Mouse (Mus musculus) kidney, postnatal 0 days (tissue): ENCODE results near the gene 2610507B11Rik. TPM values are rescaled to one million over a fixed set of nuclear protein-coding genes. Genes with fewer than 3 reads are reported as not detected.

Experiments
- ATAC-seq: fragments of 200-750 bp; cut with Nextera tagmentation; replicated peaks from 2 replicates; pipeline ENCODE4 v1.8.0; 2017; ENCODE audit warnings: low read depth, moderate number of reproducible peaks, moderate TSS enrichment, moderate library complexity; ENCODE audit not compliant: low FRiP score
- DNase-seq: peaks from one replicate; pipeline ENCODE4 v3.0.0-alpha.2; 2016; ENCODE audit warnings: low spot score
- H3K27ac ChIP-seq: fragments of 300-500 bp; sonication (generic); 2 replicates; pipeline ENCODE4 v1.5.1; 2014; ENCODE audit warnings: mild to moderate bottlenecking
- H3K27me3 ChIP-seq: fragments of 300-500 bp; sonication (generic); 2 replicates; pipeline ENCODE4 v1.6.1; 2014; ENCODE audit warnings: low read length, mixed read lengths; ENCODE audit not compliant: insufficient read depth
- H3K36me3 ChIP-seq: fragments of 300-500 bp; sonication (generic); 2 replicates; pipeline ENCODE4 v1.6.1; 2014; ENCODE audit warnings: low read length, mixed read lengths; ENCODE audit not compliant: insufficient read depth
- H3K4me1 ChIP-seq: fragments of 300-500 bp; sonication (generic); replicated peaks from 2 replicates; pipeline ENCODE4 v1.6.1; 2014; ENCODE audit warnings: antibody characterized with exemption, low read length, mixed read lengths; ENCODE audit not compliant: insufficient read depth
- H3K4me2 ChIP-seq: fragments of 300-500 bp; sonication (generic); 2 replicates; pipeline ENCODE4 v1.6.1; 2014; ENCODE audit warnings: mild to moderate bottlenecking, low read length, moderate library complexity, mixed read lengths
- H3K4me3 ChIP-seq: fragments of 300-500 bp; sonication (generic); replicated peaks from 2 replicates; pipeline ENCODE4 v1.5.1; 2014; ENCODE audit warnings: low read depth, low read length
- H3K9ac ChIP-seq: fragments of 300-500 bp; sonication (generic); 2 replicates; pipeline ENCODE4 v1.6.1; 2014; ENCODE audit warnings: low read depth, low read length
- H3K9me3 ChIP-seq: fragments of 300-500 bp; sonication (generic); replicated peaks from 2 replicates; pipeline ENCODE4 v1.6.1; 2016; ENCODE audit warnings: low read length, inconsistent platforms, mixed read lengths
- CTCF ChIP-seq: IDR thresholded peaks from 2 replicates; pipeline ENCODE4 v1.5.1; 2016; ENCODE audit warnings: antibody characterized with exemption, low read depth, mild to moderate bottlenecking, moderate library complexity
- WGBS: fragments of 180-500 bp; shearing (Covaris S2); extraction: QIAGEN DNeasy Blood & Tissue Kit; methylation state at CpG from one replicate; pipeline ENCODE4 v1.1.7; 2014; 5-methylcytosine and 5-hydroxymethylcytosine counted together
- polyA plus RNA-seq: library from polyadenylated mRNA; unstranded; fragments of >200 nt; fragmentation: Nextera tagmentation; extraction: Ambion mirVana; gene quantifications from 2 replicates; pipeline ENCODE4 v1.2.1, GENCODE M21; 2015

The 2610507B11Rik gene
- polyA plus RNA-seq, 1 experiment from 2014 or later, result 98.2 TPM

DNA sequence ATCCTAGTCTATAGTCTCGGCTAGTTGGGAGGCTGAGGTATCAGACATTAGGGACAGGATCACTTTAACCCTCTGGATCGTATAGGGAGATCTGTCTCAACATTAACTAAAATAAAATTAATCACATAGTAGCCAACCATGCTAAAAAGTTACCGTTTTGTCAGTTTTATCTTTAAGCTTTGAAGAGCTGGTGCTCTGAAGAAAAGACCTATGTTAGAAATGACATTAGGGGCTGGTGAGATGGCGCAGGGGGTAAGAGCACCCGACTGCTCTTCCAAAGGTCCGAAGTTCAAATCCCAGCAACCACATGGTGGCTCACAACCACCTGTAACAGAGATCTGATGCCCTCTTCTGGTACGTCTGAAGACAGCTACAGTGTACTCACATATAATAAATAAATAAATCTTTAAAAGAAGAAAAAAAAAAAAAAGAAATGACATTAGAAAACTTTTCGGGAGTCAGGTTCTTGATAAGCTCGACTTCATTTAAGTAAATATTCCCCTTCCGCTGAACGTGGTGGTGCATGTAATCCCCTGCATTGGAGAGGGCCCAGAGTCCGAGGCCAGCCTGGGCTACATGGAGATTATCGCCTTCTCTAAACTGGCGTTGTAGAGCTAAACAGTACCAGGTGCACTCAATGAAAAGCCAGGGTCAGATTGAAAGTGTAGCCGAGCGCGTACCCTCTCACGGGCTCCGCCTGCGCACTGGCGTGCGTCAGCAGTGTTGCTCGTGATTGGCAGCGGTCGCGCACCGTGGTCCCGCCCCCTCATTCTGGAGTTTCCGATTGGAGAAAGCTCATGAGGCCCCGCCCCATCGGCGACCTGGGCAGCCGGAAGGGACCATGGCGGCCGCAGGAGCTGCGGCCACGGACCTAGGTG lies 66.3 kb downstream of the 2610507B11Rik start, which contains the start of gene Pigs:
TSS of gene Pigs (plus strand) at position 782 of the 878 bp plus-strand sequence.
- peak; percentile 33 for TF ChIP-seq CTCF
- Histone ChIP-seq H3K36me3 (peaks cover 2% of the 10 kb centered on the region; the same call in 1 of the 2 replicates), H3K27me3 (no peaks in the 10 kb centered on the region), H3K4me2 (peak within 1 kb of the TSS; percentile 81), H3K4me1 (0 out of 2 replicates have a peak, but pooled peaks cover 3% of the 10 kb centered on the region), H3K4me3 (peak within 1 kb of the TSS; percentile 86), H3K9me3 (no peaks in the 10 kb centered on the region), H3K27ac (peak within 1 kb of the TSS; percentile 58; the same call in 1 of the 2 replicates), H3K9ac (peak within 1 kb of the TSS; percentile 73)
- DNase-seq, result peak; percentile 97
- WGBS, result 11% methylated on average over 37 of the region's 37 CpGs
- ATAC-seq, result peak; percentile 93

DNA sequence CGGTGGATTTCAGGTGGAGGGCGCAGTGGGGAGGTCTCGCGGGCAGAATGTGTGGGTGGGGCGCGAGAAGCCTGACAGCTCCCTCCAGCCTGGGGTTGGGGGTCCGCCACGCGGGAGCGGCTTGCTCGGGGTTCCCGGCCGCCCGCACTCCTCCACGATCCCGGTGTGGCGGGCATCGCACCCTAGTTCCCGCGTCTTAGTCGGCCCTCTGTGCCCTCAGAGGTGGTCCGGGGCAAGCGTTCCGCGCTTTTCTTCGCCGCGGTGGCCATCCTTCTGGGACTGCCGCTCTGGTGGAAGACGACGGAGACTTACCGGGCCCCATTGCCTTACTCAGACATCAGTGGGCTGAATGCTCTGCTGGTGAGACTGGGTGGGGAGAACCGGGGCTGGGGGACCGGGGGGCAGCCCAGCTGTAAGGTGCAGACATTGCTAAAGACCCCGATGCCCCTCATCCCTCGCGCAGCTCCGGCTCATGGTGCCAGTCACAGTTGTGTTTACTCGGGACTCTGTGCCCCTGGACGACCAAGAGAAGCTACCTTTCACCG lies 67.0 kb downstream of the 2610507B11Rik start:
- Histone ChIP-seq H3K27me3 (no peaks in the 10 kb centered on the region), H3K9ac (peak overlapping the region; percentile 73), H3K36me3 (peaks cover 2% of the 10 kb centered on the region; the same call in 1 of the 2 replicates), H3K9me3 (no peaks in the 10 kb centered on the region), H3K4me1 (0 out of 2 replicates have a peak, but pooled peaks cover 3% of the 10 kb centered on the region), H3K27ac (no peak overlapping the region), H3K4me3 (peak overlapping the region; percentile 86), H3K4me2 (peak overlapping the region; percentile 81)
- no peak for TF ChIP-seq CTCF
- ATAC-seq (peak; percentile 68), DNase-seq (no peak)
- WGBS, result under 1% methylated on average over 39 of the region's 41 CpGs

DNA sequence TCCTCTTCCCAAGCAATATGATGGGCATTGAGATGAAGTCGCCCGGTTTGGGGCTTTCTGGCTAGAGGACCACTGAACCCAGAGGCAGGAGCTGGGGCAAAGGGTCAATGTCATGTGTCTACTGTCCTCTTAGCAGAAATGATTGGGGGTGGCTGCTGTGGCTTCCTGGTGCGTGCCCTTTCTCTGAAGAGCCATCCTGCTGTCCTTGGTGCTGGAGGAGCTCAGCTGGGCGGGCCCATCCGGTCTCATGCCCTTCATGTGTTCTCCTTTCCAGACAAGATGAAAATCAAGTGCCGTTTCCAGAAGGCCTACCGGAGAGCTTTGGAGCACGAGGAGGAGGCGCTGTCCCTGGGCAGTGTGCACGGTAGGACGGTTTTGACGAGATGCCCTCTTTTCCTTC lies 71.1 kb downstream of the 2610507B11Rik start:
- no peak overlapping the region for H3K27ac ChIP-seq
- ATAC-seq (no peak), DNase-seq (no peak)
- no peaks in the 10 kb centered on the region for H3K27me3 ChIP-seq
- H3K9ac ChIP-seq, result no peak overlapping the region
- H3K4me2 ChIP-seq, result no peak overlapping the region
- H3K9me3 ChIP-seq, result no peaks in the 10 kb centered on the region
- 88% methylated on average over 12 of the region's 12 CpGs for WGBS
- H3K4me3 ChIP-seq, result no peak overlapping the region
- TF ChIP-seq CTCF, result no peak
- H3K36me3 ChIP-seq, result peaks cover 14% of the 10 kb centered on the region; the same call in 1 of the 2 replicates
- H3K4me1 ChIP-seq, result 0 out of 2 replicates have a peak, but pooled peaks cover 3% of the 10 kb centered on the region

DNA sequence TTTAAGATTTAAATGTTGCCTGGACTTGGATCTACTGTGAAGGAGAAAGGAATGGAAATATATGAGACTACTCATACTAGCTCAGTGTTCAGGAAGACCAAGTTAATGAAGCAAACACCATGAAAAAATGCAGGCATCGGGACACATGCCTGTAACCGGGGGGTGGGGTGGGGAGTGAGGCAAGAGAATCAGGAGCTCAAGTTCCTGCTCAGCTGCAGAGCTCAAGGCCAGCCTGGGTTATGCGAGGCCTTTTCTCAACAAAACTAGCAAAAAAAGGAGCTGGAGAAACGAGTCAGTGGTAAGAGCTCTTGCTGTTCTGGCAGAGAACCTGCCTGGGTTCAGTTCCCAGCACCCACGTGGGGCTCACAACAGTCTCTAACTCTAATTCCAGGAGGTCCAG lies 72.4 kb downstream of the 2610507B11Rik start:
- Histone ChIP-seq H3K36me3 (peaks cover 17% of the 10 kb centered on the region; the same call in 1 of the 2 replicates), H3K4me1 (0 out of 2 replicates have a peak, but pooled peaks cover 3% of the 10 kb centered on the region), H3K4me3 (no peak overlapping the region), H3K9me3 (no peaks in the 10 kb centered on the region), H3K27me3 (no peaks in the 10 kb centered on the region), H3K9ac (no peak overlapping the region), H3K4me2 (no peak overlapping the region), H3K27ac (no peak overlapping the region)
- ATAC-seq (no peak), DNase-seq (no peak)
- 77% methylated on average over 5 of the region's 5 CpGs for WGBS
- TF ChIP-seq CTCF, result no peak

DNA sequence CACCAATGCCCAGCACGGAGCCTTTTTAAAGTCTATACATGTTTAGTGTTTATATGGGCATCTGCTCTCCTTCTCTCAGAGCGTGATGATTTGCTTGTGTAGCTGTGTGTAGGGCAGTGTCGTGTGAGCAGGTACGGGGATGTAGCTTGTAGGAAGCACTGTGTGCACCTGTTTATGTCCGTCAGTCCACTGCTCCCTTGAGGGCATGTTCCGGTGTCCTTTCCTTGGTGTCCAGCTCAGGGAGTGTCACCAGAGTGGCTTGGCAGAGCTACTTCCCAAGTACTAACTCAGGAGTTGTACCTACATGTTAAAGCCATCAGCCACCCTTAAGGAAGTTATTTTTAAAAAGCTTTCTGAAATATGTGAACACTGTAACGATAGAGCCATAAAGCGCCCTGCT lies 75.5 kb downstream of the 2610507B11Rik start:
- Histone ChIP-seq H3K9me3 (no peaks in the 10 kb centered on the region), H3K4me3 (no peak overlapping the region), H3K4me1 (no peaks in the 10 kb centered on the region), H3K27me3 (no peaks in the 10 kb centered on the region), H3K27ac (no peak overlapping the region), H3K9ac (no peak overlapping the region), H3K4me2 (no peak overlapping the region), H3K36me3 (peaks cover 22% of the 10 kb centered on the region; the same call in 1 of the 2 replicates)
- WGBS, result 95% methylated on average over 8 of the region's 8 CpGs
- ATAC-seq (no peak), DNase-seq (no peak)
- no peak for TF ChIP-seq CTCF

Other genes starting within 250 kb of the 2610507B11Rik start
- 13.6 and 15.2 TPM in 2 replicates for gene Dhrs13, start 229.5 kb upstream of the 2610507B11Rik start, polyA plus RNA-seq
- 38.5 and 42.4 TPM in 2 replicates for gene Flot2, start 223.8 kb upstream of the 2610507B11Rik start, polyA plus RNA-seq
- gene Eral1, start 181.4 kb upstream of the 2610507B11Rik start, polyA plus RNA-seq, result 25.0 and 26.9 TPM in 2 replicates
- gene Fam222b, start 167.1 kb upstream of the 2610507B11Rik start, polyA plus RNA-seq, result 13.3 and 13.8 TPM in 2 replicates
- 79.2 and 79.6 TPM in 2 replicates for gene Traf4, start 96.2 kb upstream of the 2610507B11Rik start, polyA plus RNA-seq
- 18.2 and 19.9 TPM in 2 replicates for gene Nek8, start 85.1 kb upstream of the 2610507B11Rik start, polyA plus RNA-seq
- gene Tlcd1, start 85.0 kb upstream of the 2610507B11Rik start, polyA plus RNA-seq, result 43.4 and 46.6 TPM in 2 replicates
- gene Rpl23a, start 78.2 kb upstream of the 2610507B11Rik start, polyA plus RNA-seq, result 1,409 and 1,636 TPM in 2 replicates
- 129 and 131 TPM in 2 replicates for gene Rab34, start 73.3 kb upstream of the 2610507B11Rik start, polyA plus RNA-seq
- 3.1 and 3.2 TPM in 2 replicates for gene Proca1, start 68.4 kb upstream of the 2610507B11Rik start, polyA plus RNA-seq
- 104 and 106 TPM in 2 replicates for gene Sdf2, start 16.0 kb upstream of the 2610507B11Rik start, polyA plus RNA-seq
- gene Supt6, start 15.8 kb upstream of the 2610507B11Rik start, polyA plus RNA-seq, result 14.4 and 16.8 TPM in 2 replicates
- 0.17 TPM in 1 of 2 replicates, not detected in the other for gene BC030499, start 29.1 kb downstream of the 2610507B11Rik start, polyA plus RNA-seq
- 12.4 and 14.8 TPM in 2 replicates for gene Spag5, start 39.8 kb downstream of the 2610507B11Rik start, polyA plus RNA-seq
- gene Aldoc, start 61.2 kb downstream of the 2610507B11Rik start, polyA plus RNA-seq, result 12.5 and 13.0 TPM in 2 replicates
- 67.5 and 74.9 TPM in 2 replicates for gene Pigs, start 66.7 kb downstream of the 2610507B11Rik start, polyA plus RNA-seq
- gene Unc119, start 81.7 kb downstream of the 2610507B11Rik start, polyA plus RNA-seq, result 30.4 TPM in 2 replicates
- not detected in 2 replicates for gene Foxn1, start 124.8 kb downstream of the 2610507B11Rik start, polyA plus RNA-seq
- gene Slc13a2, start 160.5 kb downstream of the 2610507B11Rik start, polyA plus RNA-seq, result 6.5 and 6.6 TPM in 2 replicates
- 21.7 and 23.4 TPM in 2 replicates for gene Slc46a1, start 203.9 kb downstream of the 2610507B11Rik start, polyA plus RNA-seq
- gene Sarm1, start 236.0 kb downstream of the 2610507B11Rik start, polyA plus RNA-seq, result 0.55 and 1.1 TPM in 2 replicates
- 0.70 and 1.7 TPM in 2 replicates for gene Vtn, start 237.3 kb downstream of the 2610507B11Rik start, polyA plus RNA-seq
- not detected in 2 replicates for gene Sebox, start 241.7 kb downstream of the 2610507B11Rik start, polyA plus RNA-seq